Mouse (Mus musculus) right cerebral cortex, postnatal 14 days (tissue): Measurements from ENCODE around the gene Uba52.
A peak's percentile ranks its signal among the peaks of the same experiment; 100 is the strongest.

Experiments used
- DNase-seq: peaks from one replicate; pipeline ENCODE4 v3.0.0; 2022

The Uba52 gene

DNA sequence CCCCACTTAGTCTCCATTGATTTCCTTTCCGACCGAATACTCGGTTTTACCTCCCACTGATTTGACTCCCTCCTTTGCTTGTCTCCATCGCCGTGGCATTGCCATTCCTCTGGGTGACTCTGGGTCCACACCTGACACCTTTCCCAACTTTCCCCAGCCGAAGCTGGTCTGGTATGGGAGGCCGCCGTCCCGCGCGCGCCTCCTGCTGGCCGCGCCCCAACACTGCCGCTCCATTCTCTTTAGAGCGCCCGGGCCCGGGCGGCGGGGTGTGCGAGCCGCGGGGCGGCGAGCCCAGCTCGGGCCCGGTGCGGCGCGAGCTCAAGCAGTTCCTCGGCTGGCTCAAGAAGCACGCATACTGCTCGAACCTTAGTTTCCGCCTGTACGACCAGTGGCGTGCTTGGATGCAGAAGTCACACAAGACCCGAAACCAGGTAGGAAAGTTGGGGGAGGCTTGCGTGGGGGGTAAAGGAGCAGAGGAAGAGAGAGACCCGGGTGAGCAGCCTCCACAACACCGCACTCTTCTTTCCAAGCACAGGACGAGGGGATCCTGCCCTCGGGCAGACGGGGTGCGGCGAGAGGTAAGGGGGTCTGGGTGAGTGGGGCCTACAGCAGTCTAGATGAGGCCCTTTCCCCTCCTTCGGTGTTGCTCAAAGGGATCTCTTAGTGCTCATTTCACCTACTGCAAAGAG lies 7.4 kb downstream of the Uba52 start:
- peak; percentile 52 for DNase-seq

GRCm38 (mm10) chr8:70502540-70502939 lies 8.1 kb downstream of the Uba52 start:
- DNase-seq, result no peak

- DNase-seq, result no peak
Measured at GRCm38 (mm10) chr8:70501820-70502529, 8.6 kb downstream of the Uba52 start.

DNA sequence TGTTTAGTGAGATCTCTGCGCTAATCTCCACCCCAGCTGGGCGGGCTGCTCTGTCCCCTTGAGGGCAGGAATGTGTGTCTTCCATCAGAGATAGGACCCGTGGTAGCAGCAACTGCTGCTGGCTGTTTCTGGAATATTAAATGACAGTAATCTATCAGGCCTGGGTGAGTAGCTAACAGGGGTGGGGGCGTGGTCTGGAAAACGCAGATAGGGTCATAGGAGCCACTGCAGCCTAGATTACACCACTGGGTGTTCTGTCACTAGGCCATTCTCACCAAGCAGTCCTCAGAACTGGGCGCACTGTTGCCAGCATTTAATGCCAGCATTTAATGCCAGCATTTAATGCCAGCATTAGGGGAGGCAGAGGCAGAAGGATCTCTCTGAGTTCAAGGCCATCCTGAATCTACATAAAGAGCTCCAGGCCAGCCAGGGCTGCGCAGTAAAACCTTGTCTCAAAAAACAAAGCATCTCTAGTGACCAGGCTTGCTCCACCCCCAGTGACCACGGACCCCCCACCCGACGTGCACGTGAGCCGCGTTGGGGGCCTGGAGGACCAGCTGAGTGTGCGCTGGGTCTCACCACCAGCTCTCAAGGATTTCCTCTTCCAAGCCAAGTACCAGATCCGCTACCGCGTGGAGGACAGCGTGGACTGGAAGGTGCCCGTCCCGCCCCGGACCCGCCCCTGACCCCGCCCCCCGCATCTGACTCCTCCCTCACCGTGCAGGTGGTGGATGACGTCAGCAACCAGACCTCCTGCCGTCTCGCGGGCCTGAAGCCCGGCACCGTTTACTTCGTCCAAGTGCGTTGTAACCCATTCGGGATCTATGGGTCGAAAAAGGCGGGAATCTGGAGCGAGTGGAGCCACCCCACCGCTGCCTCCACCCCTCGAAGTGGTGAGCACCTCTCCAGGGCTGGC lies 10.0 kb downstream of the Uba52 start:
- DNase-seq, result no peak

GRCm38 (mm10) chr8:70495771-70496062 lies 14.9 kb downstream of the Uba52 start:
- no peak for DNase-seq

DNA sequence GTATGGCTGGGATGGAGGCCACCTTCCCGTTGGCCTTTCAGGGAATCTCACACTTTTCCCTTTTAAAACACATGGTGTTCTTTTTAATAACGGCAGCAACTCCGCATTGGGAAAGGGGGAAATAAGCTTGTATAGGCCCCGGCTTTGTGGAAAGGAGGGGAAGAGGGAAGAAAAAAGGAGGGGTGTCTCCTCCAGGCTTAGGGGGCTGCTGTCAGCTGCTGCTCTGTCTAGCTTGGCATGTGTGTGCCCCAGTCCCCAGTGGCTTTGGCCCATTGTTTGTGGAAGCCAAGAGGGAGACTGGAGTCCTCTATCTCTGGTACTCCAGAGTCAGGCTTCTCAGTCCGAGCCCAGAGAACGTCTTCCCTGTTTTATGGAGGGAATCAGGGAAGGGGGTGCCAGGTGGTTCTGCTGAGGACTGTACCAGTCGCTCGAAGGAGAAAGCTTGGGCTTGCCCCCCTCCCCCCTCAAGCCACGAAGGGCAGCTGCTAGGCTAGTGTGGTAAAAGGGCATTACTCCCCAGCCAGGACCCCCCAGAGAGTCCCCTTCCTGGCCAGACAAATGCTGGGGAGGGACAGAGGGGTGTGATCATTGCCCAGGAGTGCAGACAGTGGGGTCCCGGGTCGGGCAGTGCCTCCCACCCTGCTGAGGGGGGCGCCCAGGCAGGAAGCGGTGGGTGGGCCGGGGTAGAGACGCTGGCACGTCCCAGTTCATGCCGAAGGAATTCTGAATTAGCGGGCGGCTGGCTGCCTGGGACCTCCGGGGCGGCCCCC lies 15.4 kb downstream of the Uba52 start:
- no peak for DNase-seq

GRCm38 (mm10) chr8:70494416-70494945 lies 16.1 kb downstream of the Uba52 start:
- DNase-seq, result no peak

DNA sequence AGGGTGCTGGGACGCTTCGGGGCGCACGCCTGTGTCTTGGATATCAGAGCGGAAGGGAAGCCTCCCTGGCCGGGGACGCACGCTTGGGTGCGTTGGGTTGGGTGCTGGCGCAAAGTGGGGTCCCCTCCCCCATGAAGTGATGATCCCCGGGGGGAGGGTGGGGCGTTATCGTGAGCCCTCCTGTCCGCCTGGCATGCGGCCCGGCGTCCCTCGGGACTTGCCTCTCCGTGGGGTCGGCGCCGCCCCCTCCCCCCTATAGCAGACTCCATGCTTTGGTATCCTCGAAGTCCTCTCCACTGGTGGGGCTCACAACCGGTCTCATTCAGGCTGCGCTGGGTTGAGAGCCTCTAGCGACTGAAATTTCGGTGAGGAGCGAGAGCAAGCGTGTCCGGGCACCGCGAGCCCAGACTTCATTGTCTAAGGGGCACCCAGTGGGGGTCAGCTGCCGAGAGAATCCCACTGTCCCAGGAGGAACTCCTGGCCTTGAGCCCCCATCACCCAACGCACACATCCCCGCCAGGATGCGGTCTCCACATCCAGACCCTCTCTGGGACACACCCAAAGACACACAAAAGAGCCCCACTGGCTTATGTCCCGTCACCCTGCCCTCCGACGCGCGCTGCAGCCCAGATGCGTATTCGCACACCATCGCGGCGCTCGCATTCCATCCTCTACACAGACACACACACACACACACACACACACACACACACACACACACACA lies 16.7 kb downstream of the Uba52 start:
- DNase-seq, result no peak

- no peak for DNase-seq
Measured at GRCm38 (mm10) chr8:70492664-70493640, 17.6 kb downstream of the Uba52 start, which contains the start of gene Crlf1. TSS of gene Crlf1 (plus strand) at chr8:70493158.

- DNase-seq, result no peak
Measured at GRCm38 (mm10) chr8:70490880-70491495, 19.6 kb downstream of the Uba52 start.

DNA sequence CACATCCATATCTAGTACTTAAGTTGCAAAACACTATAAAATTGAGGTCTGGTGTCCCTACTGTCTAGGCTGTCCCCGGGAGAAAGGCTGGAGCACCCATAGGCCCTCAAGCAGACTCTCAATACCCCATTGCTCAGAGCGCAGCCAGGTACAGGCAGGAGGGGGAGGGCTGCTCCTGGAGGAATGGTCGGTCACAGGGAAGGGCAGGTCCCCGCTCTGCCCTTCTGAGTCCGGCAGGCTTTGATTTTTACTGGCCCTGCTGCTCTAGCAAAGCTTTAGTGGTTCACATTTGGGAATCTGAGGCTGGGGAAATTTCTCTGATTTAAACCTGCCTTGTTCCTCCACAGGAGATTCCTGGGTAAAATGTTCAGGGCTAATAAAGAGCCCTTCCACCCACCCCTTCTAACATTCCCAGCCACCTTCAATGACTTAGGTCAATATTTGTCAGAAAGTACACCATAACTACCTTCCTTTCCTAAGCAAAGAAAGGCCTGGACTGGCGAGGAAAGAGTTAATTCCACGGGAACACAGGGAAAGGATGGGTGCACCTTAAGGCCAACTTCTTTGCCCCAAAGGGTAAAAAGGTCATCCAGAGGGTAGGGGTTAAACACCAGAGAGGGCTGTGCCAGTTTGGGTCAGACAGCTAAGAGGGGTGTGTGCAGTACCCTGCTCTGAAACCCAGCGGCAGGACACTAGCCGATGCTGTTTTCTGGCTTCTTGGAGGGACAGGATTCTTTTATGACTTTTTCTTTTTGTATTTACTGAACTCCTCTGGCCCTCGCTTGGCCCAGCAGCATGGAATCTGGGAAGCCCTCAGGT lies 20.3 kb downstream of the Uba52 start:
- no peak for DNase-seq

DNA sequence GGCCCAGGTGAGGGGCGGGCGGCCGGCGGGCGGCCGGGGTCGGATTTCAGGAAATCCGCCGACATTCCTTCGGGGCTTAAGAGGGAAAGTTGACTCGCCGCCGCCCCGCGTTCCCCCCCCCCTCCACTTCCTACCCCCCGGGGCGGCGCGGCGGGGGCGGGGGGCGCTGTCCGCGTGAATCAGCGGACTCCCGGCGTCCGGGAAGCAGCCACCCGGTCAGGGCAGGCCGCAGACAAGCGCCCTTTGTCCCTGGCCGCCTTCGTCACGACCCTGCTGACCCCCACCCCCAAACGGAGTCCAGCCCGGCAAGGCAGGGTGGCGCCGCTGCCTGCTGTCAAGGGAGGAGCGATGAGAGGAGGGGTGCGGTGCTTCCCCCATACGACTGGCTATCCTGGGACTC lies 21.0 kb downstream of the Uba52 start:
- no peak for DNase-seq

GRCm38 (mm10) chr8:70488931-70489470 lies 21.6 kb downstream of the Uba52 start:
- no peak for DNase-seq

DNA sequence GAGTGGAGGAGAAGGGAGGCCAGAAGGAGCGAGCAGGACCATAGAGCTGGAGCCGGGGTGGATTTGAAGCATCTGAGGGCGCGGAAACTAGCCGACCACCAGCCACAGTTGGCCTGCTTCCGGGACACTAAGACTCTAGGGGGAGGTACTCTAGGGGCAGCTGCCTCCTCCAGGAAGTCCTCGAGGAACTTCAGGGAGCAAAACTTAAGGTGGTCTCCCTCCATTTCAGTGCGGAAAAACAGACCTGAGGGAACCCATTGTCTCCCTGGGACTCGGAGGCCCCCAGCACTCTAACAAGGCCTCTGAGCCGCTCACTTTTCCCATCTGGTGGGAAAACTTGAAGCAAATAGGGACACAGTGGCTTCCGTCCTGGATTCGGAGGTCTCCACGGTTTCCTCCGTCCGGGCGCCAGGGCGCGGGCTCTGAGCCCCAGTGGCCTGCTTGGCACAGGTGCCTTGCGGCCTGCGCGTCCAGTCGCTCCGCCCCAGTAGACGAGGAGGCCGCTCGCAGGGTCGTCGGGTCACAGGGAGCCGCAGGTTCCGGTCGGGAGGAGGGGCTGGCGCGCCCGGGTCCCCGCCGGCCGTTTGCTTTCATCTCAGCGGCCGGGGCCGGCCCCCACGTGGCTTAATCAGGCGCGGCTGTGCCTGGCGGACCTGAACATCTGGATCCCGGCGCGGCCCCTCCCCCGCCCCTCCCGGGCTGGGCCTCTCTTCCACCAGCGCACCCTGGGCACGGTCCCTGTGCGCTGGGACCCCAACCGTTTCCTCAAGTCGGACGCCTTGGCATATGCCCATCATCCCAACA lies 22.4 kb downstream of the Uba52 start:
- no peak for DNase-seq

DNA sequence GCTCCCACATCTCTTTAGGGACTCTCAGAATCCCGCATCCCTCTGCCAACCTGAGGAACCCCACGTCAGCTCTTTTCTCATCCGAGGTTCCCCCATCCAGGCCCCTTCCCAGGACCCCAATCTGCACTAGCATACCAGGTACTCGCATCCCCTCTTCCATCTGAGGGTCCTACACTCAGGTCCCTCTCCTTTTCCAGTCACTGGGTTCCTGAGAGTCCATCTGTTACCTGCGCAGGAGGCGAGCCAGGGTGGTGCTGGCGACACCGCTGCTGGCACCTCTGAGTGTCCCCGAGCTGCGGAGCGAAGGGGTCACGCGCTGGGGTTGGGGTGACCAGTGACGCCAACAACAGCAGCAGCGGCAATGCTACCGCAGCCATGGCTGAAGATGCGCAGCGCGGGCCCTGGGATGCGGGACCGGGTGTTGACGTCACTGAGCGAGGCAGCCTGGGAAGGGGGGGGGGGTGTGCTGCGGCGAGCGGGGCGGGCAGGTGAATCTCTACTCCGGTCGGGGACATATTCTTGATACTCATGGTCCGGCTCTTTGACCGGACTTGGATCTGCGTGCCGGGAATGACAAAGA lies 23.6 kb downstream of the Uba52 start, which contains the start of gene Tmem59l:
Gene Tmem59l (minus strand): TSS at position 418 of the 580 bp plus-strand sequence.
- peak; percentile 66 for DNase-seq

GRCm38 (mm10) chr8:70486191-70486681 lies 24.4 kb downstream of the Uba52 start:
- DNase-seq, result no peak

DNA sequence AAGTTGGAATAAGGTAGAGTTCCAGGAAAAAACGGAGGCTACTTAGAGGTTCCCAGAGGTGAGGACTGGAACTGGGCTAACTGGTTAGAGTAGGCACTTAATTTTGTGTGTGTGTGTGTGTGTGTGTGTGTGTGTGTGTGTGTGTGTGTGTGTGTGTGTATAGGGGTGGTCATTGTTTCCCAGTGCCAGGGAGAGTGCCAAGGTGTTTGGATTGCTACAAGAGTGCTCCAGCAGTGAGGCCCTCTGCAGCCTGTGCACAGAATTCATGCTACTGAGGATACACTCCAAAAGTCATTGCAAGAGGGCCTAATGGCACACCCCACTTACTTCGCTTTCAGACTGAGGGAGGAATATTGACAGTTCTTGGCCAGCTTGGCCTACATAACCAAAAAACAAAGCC lies 27.7 kb downstream of the Uba52 start:
- DNase-seq, result no peak
